8 mouse cellular contexts compared by ENCODE assay signal in genomic region chr3:32365546-32366245, GRCm38 (mm10). TPM values are rescaled to one million over a fixed set of nuclear protein-coding genes. Genes with fewer than 3 reads are reported as not detected.
DNase-seq lines count a peak whose midpoint lies in the region; ATAC-seq and TF ChIP-seq lines count a peak whose summit lies in the region.

Gene Zmat3 (minus strand): TSS chr3:32366014.

- ATAC-seq in hindbrain, embryonic 16.5 days: peak; percentile 84

- H3K9me3 ChIP-seq in hindbrain, embryonic 16.5 days (ENCODE audit: control insufficient read depth, low read length): no peaks in the 10 kb centered on the region

- no peaks in the 10 kb centered on the region for H3K27me3 ChIP-seq in hindbrain, embryonic 16.5 days (replicated peaks; ENCODE audit: control insufficient read depth, insufficient read depth, low read length)

- H3K9ac ChIP-seq in hindbrain, embryonic 16.5 days (ENCODE audit: low read depth, low read length): peak within 1 kb of the TSS; percentile 92

- peak within 1 kb of the TSS; percentile 85 for H3K4me3 ChIP-seq in hindbrain, embryonic 16.5 days (ENCODE audit: low read length)
- peak within 1 kb of the TSS; percentile 57 for H3K4me3 ChIP-seq in left cerebral cortex, adult 2 months
- H3K4me3 ChIP-seq in macrophage (ENCODE audit: inconsistent target): peak within 1 kb of the TSS; percentile 85

- peaks cover 43% of the 10 kb centered on the region for H3K79me2 ChIP-seq in macrophage (ENCODE audit: inconsistent target)

- intact Hi-C loops in left cerebral cortex, adult 2 months (cut with DNase I): loop anchor here (1.0 kb wide), 1 partner anchor 31 kb away; no protein-coding TSS in a partner anchor

- WGBS in hindbrain, embryonic 16.5 days: 4% methylated on average over 31 of the region's 48 CpGs
- 1% methylated on average over 34 of the region's 48 CpGs for WGBS in macrophage (ENCODE audit: missing documents)

- H3K4me1 ChIP-seq in hindbrain, embryonic 16.5 days (ENCODE audit: control insufficient read depth, insufficient read depth, low read depth, low read length): peaks cover 14% of the 10 kb centered on the region

- H3K27ac ChIP-seq in hindbrain, embryonic 16.5 days (ENCODE audit: low read depth, low read length): peak within 1 kb of the TSS; percentile 93
- H3K27ac ChIP-seq in left cerebral cortex, adult 2 months: peak within 1 kb of the TSS; percentile 97
- H3K27ac ChIP-seq in macrophage: peak within 1 kb of the TSS; percentile 62

- peak within 1 kb of the TSS; percentile 79 for H3K4me2 ChIP-seq in hindbrain, embryonic 16.5 days (ENCODE audit: low read length)

- peak; percentile 39 for TF ChIP-seq CTCF in left cerebral cortex, adult 2 months (IDR thresholded peaks at IDR 0.05)

- DNase-seq in R1 (ENCODE audit: low read depth, low spot score): peak; percentile 81
- DNase-seq in cerebellum, postnatal 36 days: peak; percentile 87 to 90
- DNase-seq in gastrocnemius, adult 18-20 months (ENCODE audit: low spot score): peak; percentile 85
- peak; percentile 83 to 84 for DNase-seq in left cerebral cortex, adult 2 months (ENCODE audit: extremely low spot score in 1 of 2, low spot score in 2 of 2)
- DNase-seq in retina, postnatal 7 days (ENCODE audit: low read depth, low spot score): peak; percentile 56
- peak; percentile 80 to 82 for DNase-seq in urinary bladder, adult 18-20 months (ENCODE audit: low spot score in 2 of 2)

- H3K36me3 ChIP-seq in hindbrain, embryonic 16.5 days (ENCODE audit: control insufficient read depth, insufficient read depth, low read length): no peaks in the 10 kb centered on the region
- no peaks in the 10 kb centered on the region for H3K36me3 ChIP-seq in macrophage (ENCODE audit: inconsistent target)

RNA-seq across cellular contexts. Expression of gene Zmat3, which starts in this region (rescaled TPM):
- 1 to 10 TPM; 7.4 to 7.8 TPM for total RNA-seq in gastrocnemius, adult 18-20 months (2021)
- polyA plus RNA-seq in hindbrain, embryonic 16.5 days (2015; fragmentation: Nextera tagmentation; extraction: Ambion mirVana): 7.5 and 7.6 TPM in 2 replicates
- 10 to 100 TPM; 83.8 to 85.9 TPM for total RNA-seq in left cerebral cortex, adult 2 months (2021)
- total RNA-seq in macrophage (2018; cell fraction: chromatin; rRNA removed): 10 to 100 TPM in 18 of 26 experiments, 1 to 10 TPM in 8; 3.3 to 42.1 (median 18.5) TPM
- 10 to 100 TPM; 11.4 to 32.5 (median 18.8) TPM for total RNA-seq in macrophage (2018; cell fraction: cytosol; rRNA removed)
- 10 to 100 TPM in 24 of 26 experiments, 1 to 10 TPM in 2; 7.5 to 47.5 (median 19.2) TPM for total RNA-seq in macrophage (2018; cell fraction: nucleus; rRNA removed)
- 10.9 to 16.7 TPM (median 15.7 TPM) in 3 replicates for polyA plus RNA-seq in macrophage (2018)

Comparison
In these comparisons a context has a peak if more than half of its experiments do, and no peak if none do; other contexts are left out.
1. Peak in every context shown above with its lines: DNase-seq, ATAC-seq, H3K4me3 ChIP-seq and H3K27ac ChIP-seq.
2. RNA of gene Zmat3 (total RNA-seq): 83.8 to 85.9 TPM in left cerebral cortex, adult 2 months; 7.4 to 7.8 TPM in gastrocnemius, adult 18-20 months; every median in the first group is over 4 times any median in the second.